Mouse (Mus musculus) liver, embryonic 13.5 days (tissue): ENCODE results near the gene Igdcc4. TPM values are rescaled to one million over a fixed set of nuclear protein-coding genes. Genes with fewer than 3 reads are reported as not detected.

ENCODE experiments used
- ATAC-seq: fragments of 200-750 bp; cut with Nextera tagmentation; 2 replicates; pipeline ENCODE4 v1.8.0; 2017; ENCODE audit warnings: low read depth, mild to moderate bottlenecking, moderate number of reproducible peaks, moderate library complexity
- DNase-seq: peaks from one replicate; pipeline ENCODE4 v3.0.0; 2022
- H3K27ac ChIP-seq: fragments of 300-500 bp; sonication (generic); 2 replicates; pipeline ENCODE4 v1.5.1; 2015; ENCODE audit warnings: moderate library complexity, mild to moderate bottlenecking, inconsistent platforms
- H3K27me3 ChIP-seq: fragments of 300-500 bp; sonication (generic); 2 replicates; pipeline ENCODE4 v1.6.1; 2015; ENCODE audit warnings: mild to moderate bottlenecking, inconsistent platforms
- H3K36me3 ChIP-seq: fragments of 300-500 bp; sonication (generic); 2 replicates; pipeline ENCODE4 v1.6.1; 2015; ENCODE audit warnings: mild to moderate bottlenecking, inconsistent platforms
- H3K4me1 ChIP-seq: fragments of 300-500 bp; sonication (generic); replicated peaks from 2 replicates; pipeline ENCODE4 v1.6.1; 2015; ENCODE audit warnings: inconsistent platforms
- H3K4me2 ChIP-seq: fragments of 300-500 bp; sonication (generic); 2 replicates; pipeline ENCODE4 v1.6.1; 2015; ENCODE audit warnings: inconsistent platforms, mild to moderate bottlenecking, moderate library complexity
- H3K4me3 ChIP-seq: fragments of 300-500 bp; sonication (generic); replicated peaks from 2 replicates; pipeline ENCODE4 v1.5.1; 2015; ENCODE audit warnings: mild to moderate bottlenecking, inconsistent platforms
- H3K9ac ChIP-seq: fragments of 300-500 bp; sonication (generic); 2 replicates; pipeline ENCODE4 v1.6.1; 2015; ENCODE audit warnings: mild to moderate bottlenecking, inconsistent platforms
- H3K9me3 ChIP-seq: fragments of 300-500 bp; sonication (generic); replicated peaks from 2 replicates; pipeline ENCODE4 v1.6.1; 2016; ENCODE audit warnings: inconsistent platforms
- WGBS: fragments of 180-500 bp; shearing (Covaris S2); methylation state at CpG from one replicate; pipeline ENCODE4 v1.1.7; 2015; ENCODE audit not compliant: insufficient replicate concordance; 5-methylcytosine and 5-hydroxymethylcytosine counted together
- polyA plus RNA-seq: library from polyadenylated mRNA; unstranded; fragments of >200 nt; fragmentation: Nextera tagmentation; extraction: Ambion mirVana; gene quantifications from 2 replicates; pipeline ENCODE4 v1.2.1, GENCODE M21; 2015

Igdcc4 gene
- polyA plus RNA-seq, 1 experiment from 2014 or later, result 3.8 TPM

GRCm38 (mm10) chr9:65177497-65177896 lies 76.2 kb downstream of the Igdcc4 start:
- ATAC-seq (no peak), DNase-seq (no peak)
- Histone ChIP-seq H3K9ac (no peak overlapping the region), H3K4me2 (no peak overlapping the region), H3K9me3 (no peaks in the 10 kb centered on the region), H3K27ac (no peak overlapping the region), H3K4me3 (no peak overlapping the region), H3K4me1 (peaks cover 10% of the 10 kb centered on the region; the same call in 1 of the 2 replicates), H3K27me3 (peaks cover 77% of the 10 kb centered on the region), H3K36me3 (no peaks in the 10 kb centered on the region)
- WGBS, result 50% methylated on average over 3 of the region's 3 CpGs

GRCm38 (mm10) chr9:65177912-65178311 lies 76.6 kb downstream of the Igdcc4 start:
- Histone ChIP-seq H3K4me1 (peaks cover 10% of the 10 kb centered on the region; the same call in 1 of the 2 replicates), H3K9me3 (no peaks in the 10 kb centered on the region), H3K4me3 (no peak overlapping the region), H3K36me3 (no peaks in the 10 kb centered on the region), H3K4me2 (no peak overlapping the region), H3K9ac (no peak overlapping the region), H3K27me3 (peaks cover 79% of the 10 kb centered on the region), H3K27ac (no peak overlapping the region)
- DNase-seq (no peak), ATAC-seq (no peak)
- WGBS, result 52% methylated on average over 10 of the region's 10 CpGs

DNA sequence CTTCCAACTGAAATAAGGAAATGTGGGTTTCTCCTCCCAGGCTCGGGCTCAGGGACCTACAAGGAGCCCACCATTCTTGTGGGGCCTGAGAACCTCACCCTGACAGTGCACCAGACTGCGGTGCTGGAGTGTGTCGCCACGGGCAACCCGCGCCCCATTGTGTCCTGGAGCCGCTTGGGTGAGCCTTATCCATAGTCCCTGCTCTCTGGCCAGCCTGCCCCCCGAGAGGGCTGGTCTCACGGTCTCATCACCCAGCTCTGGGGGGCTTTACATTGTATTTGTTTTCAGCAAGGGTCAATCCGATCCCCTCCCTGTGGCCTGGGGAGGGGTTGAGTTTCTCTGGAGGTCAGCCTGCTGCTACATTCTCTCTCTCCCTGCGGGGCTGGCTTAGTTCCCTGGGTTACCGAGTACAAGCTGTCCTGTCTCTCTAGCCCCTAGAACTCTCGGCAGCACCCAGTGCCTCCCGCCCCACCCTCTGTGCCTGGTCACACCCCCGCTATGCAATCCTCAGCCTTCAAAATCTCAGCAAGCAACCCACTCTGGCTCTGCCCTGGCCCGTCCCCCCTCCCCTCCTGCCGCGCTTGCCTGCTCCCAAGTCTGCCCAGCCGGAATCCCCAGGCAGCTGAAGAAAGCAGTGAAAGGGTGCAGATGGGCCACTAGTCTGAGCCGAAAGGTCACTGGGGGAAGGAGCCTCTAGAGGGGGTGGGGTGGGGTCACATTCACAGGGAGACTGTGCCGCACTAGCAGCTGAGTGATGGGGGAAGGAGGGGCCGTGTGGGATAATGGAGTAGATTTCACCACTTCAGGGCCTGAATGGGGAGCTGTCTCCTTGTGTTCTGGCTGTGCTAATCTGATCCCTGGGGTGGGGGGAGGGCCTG lies 77.3 kb downstream of the Igdcc4 start:
- Histone ChIP-seq H3K36me3 (no peaks in the 10 kb centered on the region), H3K4me2 (no peak overlapping the region), H3K9me3 (no peaks in the 10 kb centered on the region), H3K27me3 (peaks cover 74% of the 10 kb centered on the region), H3K9ac (peak overlapping the region; percentile 9; the same call in 1 of the 2 replicates), H3K27ac (no peak overlapping the region), H3K4me1 (peaks cover 10% of the 10 kb centered on the region; the same call in 1 of the 2 replicates), H3K4me3 (no peak overlapping the region)
- DNase-seq (no peak), ATAC-seq (no peak)
- WGBS, result 13% methylated on average over 22 of the region's 22 CpGs

DNA sequence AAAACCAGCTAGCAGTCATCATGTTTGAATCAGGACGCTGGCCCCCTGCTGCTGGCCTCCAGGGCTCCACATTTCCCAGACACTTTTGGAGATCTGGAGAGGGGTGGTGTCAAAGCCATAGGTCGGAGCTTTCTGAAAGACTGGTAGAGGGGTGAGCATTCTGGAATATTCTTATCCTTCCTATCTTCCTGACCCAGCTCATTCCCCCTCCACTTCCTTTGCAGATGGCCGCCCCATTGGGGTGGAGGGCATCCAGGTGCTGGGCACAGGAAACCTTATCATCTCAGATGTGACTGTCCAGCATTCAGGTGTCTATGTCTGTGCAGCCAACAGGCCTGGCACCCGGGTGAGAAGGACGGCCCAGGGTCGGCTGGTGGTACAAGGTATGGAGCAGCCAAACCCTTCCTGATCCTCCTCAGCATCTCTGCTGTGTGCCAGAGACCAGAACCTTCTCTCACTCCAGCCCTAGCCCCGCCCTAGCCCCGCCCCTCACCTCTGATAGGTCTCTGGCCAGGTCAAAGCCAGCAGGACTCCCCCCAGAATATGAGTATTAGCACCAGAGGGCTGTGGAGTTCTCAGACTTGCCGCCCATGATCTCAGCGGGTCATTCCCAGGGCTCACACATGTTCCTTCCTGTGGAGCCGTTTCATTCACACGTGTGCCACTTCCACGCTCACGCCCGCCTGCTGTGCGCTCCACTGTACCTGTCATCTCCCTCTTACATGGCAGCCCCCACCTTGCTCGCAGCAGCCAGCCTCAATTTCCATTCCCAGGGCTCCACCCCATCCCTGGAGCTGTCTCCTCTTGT lies 78.7 kb downstream of the Igdcc4 start:
- no peaks in the 10 kb centered on the region for H3K36me3 ChIP-seq
- peaks cover 78% of the 10 kb centered on the region for H3K27me3 ChIP-seq
- DNase-seq, result no peak
- 23% methylated on average over 17 of the region's 17 CpGs for WGBS
- H3K9me3 ChIP-seq, result no peaks in the 10 kb centered on the region
- H3K4me2 ChIP-seq, result 0 out of 2 replicates have a peak overlapping the region, but pooled peaks have one; percentile 14
- H3K4me1 ChIP-seq, result peaks cover 10% of the 10 kb centered on the region; the same call in 1 of the 2 replicates
- peak; percentile 31; the same call in 1 of the 2 replicates for ATAC-seq
- no peak overlapping the region for H3K4me3 ChIP-seq
- no peak overlapping the region for H3K27ac ChIP-seq
- no peak overlapping the region for H3K9ac ChIP-seq

Other genes with a start within 250 kb of the Igdcc4 start
- gene Slc24a1, start 149.9 kb upstream of the Igdcc4 start, polyA plus RNA-seq, result 0.06 and 0.08 TPM in 2 replicates
- 29.9 and 34.9 TPM in 2 replicates for gene Ints14, start 140.6 kb upstream of the Igdcc4 start, polyA plus RNA-seq
- 55.7 and 69.5 TPM in 2 replicates for gene Hacd3, start 79.8 kb upstream of the Igdcc4 start, polyA plus RNA-seq
- gene Dpp8, start 69.1 kb upstream of the Igdcc4 start, polyA plus RNA-seq, result 16.3 and 21.2 TPM in 2 replicates
- gene Igdcc3, start 39.7 kb downstream of the Igdcc4 start, polyA plus RNA-seq, result 0.15 TPM in 2 replicates
- gene Parp16, start 93.9 kb downstream of the Igdcc4 start, polyA plus RNA-seq, result 8.2 and 9.2 TPM in 2 replicates
- 0.05 and 0.08 TPM in 2 replicates for gene Cilp, start 163.7 kb downstream of the Igdcc4 start, polyA plus RNA-seq
- gene Clpx, start 192.8 kb downstream of the Igdcc4 start, polyA plus RNA-seq, result 31.5 and 39.5 TPM in 2 replicates
- 4.0 and 4.4 TPM in 2 replicates for gene Pdcd7, start 244.6 kb downstream of the Igdcc4 start, polyA plus RNA-seq